Mouse (Mus musculus) midbrain, embryonic 11.5 days (tissue): Measurements from ENCODE around the gene Tex38. TPM values are rescaled to one million over a fixed set of nuclear protein-coding genes. Genes with fewer than 3 reads are reported as not detected.

Experiments
- ATAC-seq: fragments of 200-750 bp; cut with Nextera tagmentation; 2 replicates; pipeline ENCODE4 v1.8.0; 2017; ENCODE audit warnings: moderate TSS enrichment, moderate library complexity; ENCODE audit not compliant: low FRiP score
- DNase-seq: peaks from one replicate; pipeline ENCODE4 v3.0.0; 2015; ENCODE audit warnings: low spot score; ENCODE audit errors: missing footprints
- H3K27ac ChIP-seq: fragments of 300-500 bp; sonication (generic); 2 replicates; pipeline ENCODE4 v1.5.1; 2014; ENCODE audit warnings: low read depth, low read length
- H3K27me3 ChIP-seq: fragments of 300-500 bp; sonication (generic); 2 replicates; pipeline ENCODE4 v1.6.1; 2014; ENCODE audit warnings: mild to moderate bottlenecking, low read length, moderate library complexity, mixed read lengths; ENCODE audit not compliant: control insufficient read depth, insufficient read depth
- H3K36me3 ChIP-seq: fragments of 300-500 bp; sonication (generic); 2 replicates; pipeline ENCODE4 v1.6.1; 2014; ENCODE audit warnings: mild to moderate bottlenecking, low read length, moderate library complexity, mixed read lengths; ENCODE audit not compliant: control insufficient read depth, insufficient read depth
- H3K4me1 ChIP-seq: fragments of 300-500 bp; sonication (generic); 2 replicates; pipeline ENCODE4 v1.6.1; 2014; ENCODE audit warnings: low read length; ENCODE audit not compliant: control insufficient read depth, insufficient read depth
- H3K4me2 ChIP-seq: fragments of 300-500 bp; sonication (generic); 2 replicates; pipeline ENCODE4 v1.6.1; 2014; ENCODE audit warnings: mild to moderate bottlenecking, moderate library complexity
- H3K4me3 ChIP-seq: fragments of 300-500 bp; sonication (generic); 2 replicates; pipeline ENCODE4 v1.5.1; 2014; ENCODE audit warnings: low read depth, low read length
- H3K9ac ChIP-seq: fragments of 300-500 bp; sonication (generic); 2 replicates; pipeline ENCODE4 v1.6.1; 2014; ENCODE audit warnings: low read length
- H3K9me3 ChIP-seq: fragments of 300-500 bp; sonication (generic); 2 replicates; pipeline ENCODE4 v1.6.1; 2016; ENCODE audit warnings: low read length; ENCODE audit not compliant: control insufficient read depth
- WGBS: fragments of 180-500 bp; shearing (Covaris S2); extraction: QIAGEN DNeasy Blood & Tissue Kit; methylation state at CpG from one replicate; pipeline ENCODE4 v1.1.7; 2014; 5-methylcytosine and 5-hydroxymethylcytosine counted together
- polyA plus RNA-seq: library from polyadenylated mRNA; unstranded; fragments of >200 nt; fragmentation: Nextera tagmentation; extraction: Ambion mirVana; gene quantifications from 2 replicates; pipeline ENCODE4 v1.2.1, GENCODE M21; 2014

The Tex38 gene
- polyA plus RNA-seq, 1 experiment from 2014 or later = not detected

DNA sequence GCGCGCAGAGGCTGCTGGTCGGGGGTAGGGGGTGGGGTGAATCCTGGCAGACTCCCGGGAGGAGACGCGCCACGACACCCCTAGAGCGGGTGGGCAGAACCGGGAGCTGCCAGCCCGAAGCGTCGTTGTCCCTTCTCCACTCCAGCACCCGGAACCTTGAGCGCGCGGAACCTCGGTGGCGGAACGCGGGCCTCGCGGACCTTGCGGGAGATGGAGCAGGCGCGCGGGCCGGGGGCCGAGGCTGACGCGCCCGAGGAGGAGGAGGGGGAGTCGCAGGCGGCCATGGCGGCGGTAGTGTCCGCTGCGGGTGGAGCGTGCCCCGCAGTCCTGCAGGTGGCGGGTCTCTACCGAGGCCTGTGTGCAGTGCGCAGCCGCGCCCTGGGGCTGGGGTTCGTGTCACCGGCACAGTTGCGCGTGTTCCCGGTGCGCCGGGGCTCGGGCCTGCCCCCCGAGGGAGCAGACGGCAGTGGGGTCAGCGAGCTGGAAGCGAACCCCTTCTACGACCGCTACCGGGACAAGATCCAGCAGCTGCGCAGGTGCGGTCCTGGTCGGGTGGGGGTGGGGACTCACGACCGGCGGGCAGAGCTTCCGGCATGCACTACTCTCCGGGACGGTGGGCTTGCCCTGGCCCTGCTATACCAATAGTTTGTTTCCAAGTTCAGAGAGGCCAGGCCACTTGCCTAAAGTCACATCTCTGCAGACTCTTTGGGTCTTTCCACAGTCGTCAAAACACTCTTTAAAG lies 4.1 kb upstream of the Tex38 start, which contains the start of gene Atpaf1:
Gene Atpaf1 (plus strand): TSS at position 44 of the 742 bp plus-strand sequence.
- H3K4me2 ChIP-seq = peak within 1 kb of the TSS; percentile 70
- H3K36me3 ChIP-seq = no peaks in the 10 kb centered on the region
- H3K9me3 ChIP-seq = no peaks in the 10 kb centered on the region
- no peaks in the 10 kb centered on the region for H3K27me3 ChIP-seq
- 1% methylated on average over 60 of the region's 69 CpGs for WGBS
- no peak within 1 kb of the TSS for H3K27ac ChIP-seq
- peak within 1 kb of the TSS; percentile 74 for H3K9ac ChIP-seq
- peaks cover 5% of the 10 kb centered on the region for H3K4me1 ChIP-seq
- DNase-seq (peak; percentile 97), ATAC-seq (peak; percentile 93)
- peak within 1 kb of the TSS; percentile 71 for H3K4me3 ChIP-seq

DNA sequence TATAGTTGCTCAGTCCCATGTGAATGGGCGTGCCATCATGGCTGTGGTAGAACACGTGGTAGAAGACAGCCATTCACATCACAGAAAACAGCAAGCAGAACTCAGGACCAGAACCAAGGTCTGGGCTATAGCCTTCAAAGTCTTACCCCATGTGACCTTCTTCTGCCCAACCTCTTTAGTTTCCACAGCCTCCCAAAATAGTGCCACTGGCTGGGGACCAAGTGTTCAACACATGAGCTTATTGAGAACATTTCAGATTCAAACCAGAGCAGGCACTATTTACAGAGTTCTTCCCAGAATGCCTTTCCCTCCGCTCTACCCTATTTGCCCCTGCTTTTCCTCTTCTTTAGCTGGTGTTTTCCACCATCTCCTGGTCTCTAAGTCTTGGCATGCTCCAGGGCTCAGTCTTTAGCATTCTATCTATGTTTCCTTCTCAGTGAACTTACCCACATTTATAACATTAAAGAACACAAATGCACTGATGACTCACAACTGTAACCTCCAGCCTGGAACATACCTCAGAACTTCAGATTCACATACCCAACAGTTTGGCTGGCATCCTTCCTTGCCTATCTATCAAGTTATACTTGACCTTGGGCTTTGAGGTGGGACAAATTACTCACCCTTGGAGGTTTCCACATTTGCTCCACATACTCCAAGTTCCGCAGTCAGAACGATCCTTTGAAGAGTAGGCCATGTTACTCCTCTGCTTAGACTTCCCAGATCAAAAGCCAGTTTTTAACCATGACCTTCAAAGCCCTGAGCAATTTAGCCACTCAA lies 1.4 kb upstream of the Tex38 start:
- Histone ChIP-seq H3K4me2 (no peak overlapping the region), H3K27me3 (no peaks in the 10 kb centered on the region), H3K4me3 (no peak overlapping the region), H3K4me1 (peaks cover 5% of the 10 kb centered on the region), H3K9ac (no peak overlapping the region), H3K9me3 (no peaks in the 10 kb centered on the region), H3K27ac (no peak overlapping the region), H3K36me3 (no peaks in the 10 kb centered on the region; the same call in 1 of the 2 replicates)
- 87% methylated on average over 5 of the region's 5 CpGs for WGBS
- DNase-seq (no peak), ATAC-seq (no peak)

DNA sequence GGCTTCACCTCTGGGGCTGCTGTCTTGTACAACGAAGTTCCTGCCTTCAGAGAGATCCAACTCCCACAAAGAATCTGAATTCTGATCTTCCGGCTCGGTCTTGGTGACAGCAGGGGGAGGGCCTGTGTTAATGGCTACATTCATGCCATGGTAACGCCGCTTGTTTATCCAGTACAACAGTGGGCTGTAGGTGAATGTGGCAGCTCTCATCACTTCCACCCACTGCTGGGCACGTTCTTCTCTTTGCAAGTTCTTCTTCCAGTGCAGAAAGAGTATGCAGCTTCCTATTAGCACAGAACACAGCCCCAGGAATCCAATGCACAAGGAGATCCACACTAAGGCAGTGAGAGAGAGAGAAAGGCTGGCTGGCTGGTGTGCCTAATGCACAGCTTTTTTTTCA lies 549 bp downstream of the Tex38 start:
- Histone ChIP-seq H3K4me2 (no peak overlapping the region), H3K27me3 (no peaks in the 10 kb centered on the region), H3K36me3 (no peaks in the 10 kb centered on the region; the same call in 1 of the 2 replicates), H3K9ac (no peak overlapping the region), H3K4me3 (no peak overlapping the region), H3K27ac (no peak overlapping the region), H3K9me3 (no peaks in the 10 kb centered on the region), H3K4me1 (peaks cover under 1% of the 10 kb centered on the region)
- DNase-seq (no peak), ATAC-seq (no peak)
- WGBS = 53% methylated on average over 6 of the region's 6 CpGs

DNA sequence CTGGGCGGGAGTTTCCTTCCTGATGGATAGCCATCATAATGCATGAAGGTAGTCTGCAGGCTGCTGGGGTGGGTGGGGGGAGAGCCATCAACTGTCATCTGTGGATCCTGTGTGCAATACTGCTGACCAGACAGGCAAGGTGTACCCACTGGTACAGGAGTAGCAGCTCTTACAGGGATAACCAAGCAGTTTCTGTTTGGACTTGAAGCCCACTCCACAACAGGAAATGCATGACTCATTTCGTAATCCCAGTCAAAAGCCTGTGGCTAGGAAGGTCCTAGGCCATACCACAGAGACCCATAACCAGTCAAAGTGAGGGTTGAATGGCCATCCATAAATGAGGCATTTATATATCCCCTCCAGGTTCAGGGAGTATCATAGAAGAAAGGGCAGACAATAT lies 3.2 kb downstream of the Tex38 start:
- no peaks in the 10 kb centered on the region for H3K9me3 ChIP-seq
- H3K27me3 ChIP-seq = no peaks in the 10 kb centered on the region
- H3K4me2 ChIP-seq = no peak overlapping the region
- no peaks in the 10 kb centered on the region for H3K4me1 ChIP-seq
- peaks cover 6% of the 10 kb centered on the region for H3K36me3 ChIP-seq
- ATAC-seq (no peak), DNase-seq (no peak)
- no peak overlapping the region for H3K27ac ChIP-seq
- H3K9ac ChIP-seq = no peak overlapping the region
- 92% methylated on average over 2 of the region's 2 CpGs for WGBS
- no peak overlapping the region for H3K4me3 ChIP-seq

DNA sequence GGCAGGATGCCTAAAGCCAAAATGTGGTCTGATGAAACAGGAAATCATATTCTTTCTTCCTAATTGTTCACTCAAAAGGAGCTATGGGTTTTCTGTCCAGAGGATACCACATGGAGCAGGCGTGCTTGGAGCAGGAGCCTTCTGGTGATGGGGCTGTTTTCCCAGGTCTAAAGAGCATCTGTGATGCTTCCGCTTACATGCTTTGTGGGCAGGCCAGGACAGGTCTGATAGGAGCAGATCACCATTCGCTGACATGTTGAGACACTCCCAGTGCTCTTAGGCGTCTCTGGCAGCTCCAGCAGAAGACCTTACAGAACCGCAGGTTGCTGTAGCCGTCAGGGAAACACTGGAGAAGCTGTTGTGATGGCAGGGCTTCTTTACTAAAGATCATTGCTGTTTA lies 5.8 kb downstream of the Tex38 start:
- no peak overlapping the region for H3K27ac ChIP-seq
- no peak overlapping the region for H3K4me3 ChIP-seq
- H3K9me3 ChIP-seq = no peaks in the 10 kb centered on the region
- H3K4me2 ChIP-seq = no peak overlapping the region
- H3K36me3 ChIP-seq = peaks cover 10% of the 10 kb centered on the region
- H3K4me1 ChIP-seq = no peaks in the 10 kb centered on the region
- ATAC-seq = no peak
- WGBS = 84% methylated on average over 6 of the region's 6 CpGs
- H3K27me3 ChIP-seq = no peaks in the 10 kb centered on the region
- H3K9ac ChIP-seq = no peak overlapping the region
- no peak for DNase-seq

DNA sequence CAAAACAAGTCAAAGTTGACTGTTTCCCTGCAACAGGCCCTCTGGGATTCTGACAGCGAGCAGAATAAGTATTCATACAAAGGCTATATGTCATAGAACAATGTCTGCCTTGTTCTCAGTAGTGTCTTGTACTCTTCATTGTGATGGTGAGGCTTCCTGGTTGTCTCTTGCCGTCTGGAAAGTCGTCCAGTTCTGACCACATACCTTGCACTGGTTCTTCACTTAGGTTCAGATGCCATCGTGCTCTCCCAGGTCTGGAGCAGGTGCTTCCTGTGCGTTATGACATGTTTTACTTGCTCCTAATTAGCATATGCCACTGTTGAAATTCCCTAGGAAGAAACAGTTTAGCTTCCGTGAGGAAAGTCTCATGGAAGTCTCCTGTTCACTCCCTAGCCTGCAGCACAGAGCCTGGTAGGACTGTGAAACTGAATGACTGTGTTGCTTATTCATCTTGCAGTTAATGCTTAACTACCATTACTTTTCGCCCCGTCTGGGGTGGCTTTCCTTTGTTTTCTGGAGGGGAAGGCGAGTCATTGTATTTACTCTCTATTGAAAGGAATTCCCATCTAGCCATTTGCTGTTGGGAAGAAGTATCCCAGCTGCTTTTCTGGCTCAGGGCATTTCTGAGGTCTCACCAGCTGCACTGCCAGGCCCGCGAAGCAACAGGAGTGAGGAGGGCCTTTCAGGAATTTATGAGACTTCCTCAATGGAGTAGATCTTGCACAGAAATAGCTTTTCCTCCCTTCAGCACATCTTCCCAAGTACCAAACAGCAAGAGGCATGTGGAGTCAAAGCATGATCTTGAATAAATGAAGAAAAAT lies 13.0 kb downstream of the Tex38 start:
- Histone ChIP-seq H3K27me3 (no peaks in the 10 kb centered on the region), H3K4me2 (no peak overlapping the region), H3K9me3 (no peaks in the 10 kb centered on the region), H3K4me3 (no peak overlapping the region), H3K9ac (no peak overlapping the region), H3K4me1 (no peaks in the 10 kb centered on the region), H3K36me3 (peaks cover 12% of the 10 kb centered on the region), H3K27ac (no peak overlapping the region)
- WGBS = 81% methylated on average over 11 of the region's 11 CpGs
- DNase-seq (no peak), ATAC-seq (no peak)

- no peak overlapping the region for H3K4me3 ChIP-seq
- no peaks in the 10 kb centered on the region for H3K9me3 ChIP-seq
- peaks cover 13% of the 10 kb centered on the region for H3K36me3 ChIP-seq
- H3K4me2 ChIP-seq = no peak overlapping the region
- no peaks in the 10 kb centered on the region for H3K4me1 ChIP-seq
- WGBS = 94% methylated on average over 11 of the region's 11 CpGs
- no peak for ATAC-seq
- no peak overlapping the region for H3K27ac ChIP-seq
- no peak for DNase-seq
- no peaks in the 10 kb centered on the region for H3K27me3 ChIP-seq
- no peak overlapping the region for H3K9ac ChIP-seq
These were observed 16.2 kb downstream of the Tex38 start for GRCm38 (mm10) chr4:115764581-115764980.

DNA sequence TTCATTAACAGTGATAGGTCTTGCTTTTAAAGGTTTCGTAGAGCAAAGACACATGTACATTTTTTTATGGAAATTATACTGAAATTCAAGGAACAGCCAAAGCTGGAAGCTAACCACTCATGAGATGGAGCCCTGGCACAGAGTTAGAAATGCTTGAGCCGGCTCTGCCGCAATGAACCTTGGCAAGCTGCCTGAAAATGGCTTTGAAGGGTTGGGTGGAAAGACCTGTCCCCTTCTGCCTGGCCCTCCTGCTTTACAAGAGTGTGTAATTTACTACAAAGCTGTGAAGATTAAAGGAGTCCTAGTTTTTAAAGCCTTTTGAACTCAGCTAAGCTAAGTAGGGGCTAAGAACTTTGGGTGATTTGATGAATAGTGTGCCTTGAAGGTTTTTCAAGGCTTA lies 19.6 kb downstream of the Tex38 start:
- no peak overlapping the region for H3K27ac ChIP-seq
- no peak overlapping the region for H3K4me3 ChIP-seq
- no peaks in the 10 kb centered on the region for H3K4me1 ChIP-seq
- WGBS = 57% methylated on average over 3 of the region's 3 CpGs
- no peak overlapping the region for H3K4me2 ChIP-seq
- H3K36me3 ChIP-seq = peaks cover 12% of the 10 kb centered on the region
- H3K9me3 ChIP-seq = no peaks in the 10 kb centered on the region
- H3K27me3 ChIP-seq = no peaks in the 10 kb centered on the region
- ATAC-seq = no peak
- no peak for DNase-seq
- no peak overlapping the region for H3K9ac ChIP-seq
